Mouse (Mus musculus) splenic B cell, adult 2 months (primary cell): ENCODE measurements around the gene Herc6.
A peak's percentile ranks its signal among the peaks of the same experiment; 100 is the strongest.
"Not testable (repeated sequence)": the region's sequence is repeated elsewhere in the genome, so short reads cannot be mapped to it uniquely, and the experiment has no call there.

Source experiments
- DNase-seq: peaks from one replicate; pipeline ENCODE4 v3.0.0-alpha.2; 2011; ENCODE audit warnings: low read depth, low spot score
- H3K27me3 ChIP-seq: 2 replicates; pipeline ENCODE4 v1.6.1; 2012; ENCODE audit warnings: mild to moderate bottlenecking, low read length, moderate library complexity, mixed read lengths; ENCODE audit not compliant: control insufficient read depth, poor library complexity, insufficient read depth, severe bottlenecking
- H3K36me3 ChIP-seq: 2 replicates; pipeline ENCODE4 v1.6.1; 2012; ENCODE audit warnings: mild to moderate bottlenecking, low read length, moderate library complexity, mixed read lengths; ENCODE audit not compliant: control insufficient read depth, poor library complexity, insufficient read depth, severe bottlenecking

The Herc6 gene

GRCm38 (mm10) chr6:57580881-57581548 lies at the start of gene Herc6:
Herc6 (plus strand) TSS chr6:57581000.
- no peaks in the 10 kb centered on the region for H3K36me3 ChIP-seq
- H3K27me3 ChIP-seq = no peaks in the 10 kb centered on the region
- DNase-seq = peak; percentile 61

- no peaks in the 10 kb centered on the region for H3K36me3 ChIP-seq
- no peaks in the 10 kb centered on the region for H3K27me3 ChIP-seq
- no peak for DNase-seq
Observed at GRCm38 (mm10) chr6:57531011-57531410, 49.8 kb upstream of the Herc6 start.

- H3K27me3 ChIP-seq = no peaks in the 10 kb centered on the region
- DNase-seq = peak; percentile 22
Observed at GRCm38 (mm10) chr6:57531441-57531840, 49.4 kb upstream of the Herc6 start.

GRCm38 (mm10) chr6:57532022-57532421 lies 48.8 kb upstream of the Herc6 start:
- Histone ChIP-seq H3K27me3 (no peaks in the 10 kb centered on the region), H3K36me3 (no peaks in the 10 kb centered on the region)
- no peak for DNase-seq

More at GRCm38 (mm10) chr6:57531441-57531840, 49.4 kb upstream of the Herc6 start:
- H3K36me3 ChIP-seq = no peaks in the 10 kb centered on the region

GRCm38 (mm10) chr6:57533410-57533809 lies 47.4 kb upstream of the Herc6 start:
- DNase-seq = no peak
- Histone ChIP-seq H3K36me3 (no peaks in the 10 kb centered on the region), H3K27me3 (no peaks in the 10 kb centered on the region)

- DNase-seq = no peak
- Histone ChIP-seq H3K27me3 (no peaks in the 10 kb centered on the region), H3K36me3 (no peaks in the 10 kb centered on the region)
Observed at GRCm38 (mm10) chr6:57534231-57534610, 46.6 kb upstream of the Herc6 start.

GRCm38 (mm10) chr6:57534611-57535286 lies 46.1 kb upstream of the Herc6 start:
- no peaks in the 10 kb centered on the region for H3K36me3 ChIP-seq
- no peaks in the 10 kb centered on the region for H3K27me3 ChIP-seq
- no peak for DNase-seq

GRCm38 (mm10) chr6:57535386-57535936 lies 45.3 kb upstream of the Herc6 start, which contains the start of gene Ppm1k:
Ppm1k (minus strand) TSS chr6:57535468.
- Histone ChIP-seq H3K36me3 (no peaks in the 10 kb centered on the region), H3K27me3 (no peaks in the 10 kb centered on the region)
- DNase-seq = peak; percentile 99

- no peak for DNase-seq
- H3K27me3 ChIP-seq = no peaks in the 10 kb centered on the region
Observed at GRCm38 (mm10) chr6:57535971-57536669, 44.7 kb upstream of the Herc6 start.

GRCm38 (mm10) chr6:57537887-57538286 lies 42.9 kb upstream of the Herc6 start:
- no peak for DNase-seq
- Histone ChIP-seq H3K36me3 (no peaks in the 10 kb centered on the region), H3K27me3 (no peaks in the 10 kb centered on the region)

More at GRCm38 (mm10) chr6:57535971-57536669, 44.7 kb upstream of the Herc6 start:
- no peaks in the 10 kb centered on the region for H3K36me3 ChIP-seq

- Histone ChIP-seq H3K27me3 (no peaks in the 10 kb centered on the region), H3K36me3 (no peaks in the 10 kb centered on the region)
- no peak for DNase-seq
Observed at GRCm38 (mm10) chr6:57540950-57541498, 39.8 kb upstream of the Herc6 start.

- DNase-seq = peak; percentile 32
- Histone ChIP-seq H3K27me3 (no peaks in the 10 kb centered on the region), H3K36me3 (no peaks in the 10 kb centered on the region)
Observed at GRCm38 (mm10) chr6:57541737-57542335, 39.0 kb upstream of the Herc6 start.

GRCm38 (mm10) chr6:57543591-57543990 lies 37.2 kb upstream of the Herc6 start:
- DNase-seq, H3K27me3 ChIP-seq, H3K36me3 ChIP-seq: not testable (repeated sequence)

- Histone ChIP-seq H3K36me3 (no peaks in the 10 kb centered on the region), H3K27me3 (no peaks in the 10 kb centered on the region)
- no peak for DNase-seq
Observed at GRCm38 (mm10) chr6:57544866-57545265, 35.9 kb upstream of the Herc6 start.
